Mouse (Mus musculus) testis, postnatal 10 days (tissue): Measurements from ENCODE around the gene Ero1l.

ENCODE experiments used
- DNase-seq: peaks from one replicate; pipeline ENCODE4 v3.0.0; 2021; ENCODE audit warnings: low spot score

Gene Ero1l

GRCm38 (mm10) chr14:45304389-45304788, 14.2 kb downstream of the Ero1l start:
- no peak for DNase-seq

GRCm38 (mm10) chr14:45303939-45304338, 14.6 kb downstream of the Ero1l start:
- no peak for DNase-seq

GRCm38 (mm10) chr14:45291608-45292007, 27.0 kb downstream of the Ero1l start:
- DNase-seq = no peak

GRCm38 (mm10) chr14:45282066-45282465, 36.5 kb downstream of the Ero1l start:
- DNase-seq = no peak

- no peak for DNase-seq
These were observed 42.8 kb downstream of the Ero1l start for GRCm38 (mm10) chr14:45275816-45276215.

GRCm38 (mm10) chr14:45263831-45264592, 54.6 kb downstream of the Ero1l start:
- no peak for DNase-seq

GRCm38 (mm10) chr14:45251548-45252076, 67.0 kb downstream of the Ero1l start:
- DNase-seq = no peak

- DNase-seq = no peak
These were observed 77.0 kb downstream of the Ero1l start for GRCm38 (mm10) chr14:45241613-45242012.

GRCm38 (mm10) chr14:45239042-45239441, 79.5 kb downstream of the Ero1l start:
- DNase-seq = no peak
